Mouse (Mus musculus) hindbrain, embryonic 12.5 days (tissue): ENCODE results near the gene Nicn1. TPM values are rescaled to one million over a fixed set of nuclear protein-coding genes. Genes with fewer than 3 reads are reported as not detected.
A peak's percentile ranks its signal among the peaks of the same experiment; 100 is the strongest.

ENCODE experiments used
- ATAC-seq: fragments of 200-750 bp; cut with Nextera tagmentation; 2 replicates; pipeline ENCODE4 v1.8.0; 2017; ENCODE audit warnings: moderate TSS enrichment; ENCODE audit not compliant: low FRiP score
- H3K27ac ChIP-seq: fragments of 300-500 bp; sonication (generic); 2 replicates; pipeline ENCODE4 v1.5.1; 2016; ENCODE audit warnings: mild to moderate bottlenecking
- H3K27me3 ChIP-seq: fragments of 300-500 bp; sonication (generic); 2 replicates; pipeline ENCODE4 v1.6.1; 2016; ENCODE audit warnings: mild to moderate bottlenecking
- H3K36me3 ChIP-seq: fragments of 300-500 bp; sonication (generic); 2 replicates; pipeline ENCODE4 v1.6.1; 2016; ENCODE audit warnings: mild to moderate bottlenecking
- H3K4me1 ChIP-seq: fragments of 300-500 bp; sonication (generic); 2 replicates; pipeline ENCODE4 v1.6.1; 2016
- H3K4me2 ChIP-seq: fragments of 300-500 bp; sonication (generic); replicated peaks from 2 replicates; pipeline ENCODE4 v1.6.1; 2016; ENCODE audit warnings: mild to moderate bottlenecking
- H3K4me3 ChIP-seq: fragments of 300-500 bp; sonication (generic); 2 replicates; pipeline ENCODE4 v1.5.1; 2016; ENCODE audit warnings: mild to moderate bottlenecking
- H3K9ac ChIP-seq: fragments of 300-500 bp; sonication (generic); 2 replicates; pipeline ENCODE4 v1.6.1; 2016; ENCODE audit warnings: mild to moderate bottlenecking, moderate library complexity
- H3K9me3 ChIP-seq: fragments of 300-500 bp; sonication (generic); replicated peaks from 2 replicates; pipeline ENCODE4 v1.6.1; 2016; ENCODE audit warnings: mild to moderate bottlenecking
- WGBS: fragments of 180-500 bp; shearing (Covaris S2); methylation state at CpG from one replicate; pipeline ENCODE4 v1.1.7; 2016; 5-methylcytosine and 5-hydroxymethylcytosine counted together
- polyA plus RNA-seq: library from polyadenylated mRNA; unstranded; fragments of >200 nt; fragmentation: Nextera tagmentation; extraction: Ambion mirVana; gene quantifications from 2 replicates; pipeline ENCODE4 v1.2.1, GENCODE M21; 2016

Gene Nicn1
- polyA plus RNA-seq: 79.1 and 81.7 TPM in 2 replicates

GRCm38 (mm10) chr9:108290016-108290750, at the start of gene Nicn1:
Gene Nicn1, plus strand, starts transcription at chr9:108290429.
- Histone ChIP-seq H3K36me3 (peaks cover 20% of the 10 kb centered on the region), H3K4me1 (peaks cover 8% of the 10 kb centered on the region), H3K9ac (peak within 1 kb of the TSS; percentile 61), H3K27me3 (no peaks in the 10 kb centered on the region), H3K9me3 (no peaks in the 10 kb centered on the region), H3K27ac (peak within 1 kb of the TSS; percentile 92), H3K4me3 (peak within 1 kb of the TSS; percentile 54), H3K4me2 (peak within 1 kb of the TSS; percentile 66)
- peak; percentile 98 for ATAC-seq
- WGBS: 1% methylated on average over 32 of the region's 32 CpGs

GRCm38 (mm10) chr9:108244540-108244939, 45.7 kb upstream of the Nicn1 start:
- Histone ChIP-seq H3K27ac (no peak overlapping the region), H3K27me3 (no peaks in the 10 kb centered on the region), H3K9ac (no peak overlapping the region), H3K9me3 (no peaks in the 10 kb centered on the region), H3K4me3 (no peak overlapping the region), H3K36me3 (peaks cover 15% of the 10 kb centered on the region), H3K4me1 (0 out of 2 replicates have a peak, but pooled peaks cover 2% of the 10 kb centered on the region), H3K4me2 (no peak overlapping the region)
- ATAC-seq: no peak
- 95% methylated on average over 3 of the region's 3 CpGs for WGBS

GRCm38 (mm10) chr9:108244984-108245383, 45.2 kb upstream of the Nicn1 start:
- H3K27me3 ChIP-seq: no peaks in the 10 kb centered on the region
- WGBS: 84% methylated on average over 3 of the region's 3 CpGs
- no peak overlapping the region for H3K4me3 ChIP-seq
- no peak for ATAC-seq
- 0 out of 2 replicates have a peak, but pooled peaks cover 2% of the 10 kb centered on the region for H3K4me1 ChIP-seq
- H3K9ac ChIP-seq: no peak overlapping the region
- H3K36me3 ChIP-seq: peaks cover 16% of the 10 kb centered on the region
- H3K27ac ChIP-seq: no peak overlapping the region
- H3K4me2 ChIP-seq: no peak overlapping the region
- no peaks in the 10 kb centered on the region for H3K9me3 ChIP-seq

- Histone ChIP-seq H3K9ac (no peak overlapping the region), H3K27ac (no peak overlapping the region), H3K36me3 (peaks cover 37% of the 10 kb centered on the region), H3K9me3 (no peaks in the 10 kb centered on the region), H3K27me3 (no peaks in the 10 kb centered on the region), H3K4me1 (0 out of 2 replicates have a peak, but pooled peaks cover 2% of the 10 kb centered on the region), H3K4me2 (no peak overlapping the region), H3K4me3 (no peak overlapping the region)
- WGBS: 59% methylated on average over 5 of the region's 5 CpGs
- ATAC-seq: no peak
These were observed 41.3 kb upstream of the Nicn1 start for GRCm38 (mm10) chr9:108248957-108249356.

GRCm38 (mm10) chr9:108251877-108252276, 38.4 kb upstream of the Nicn1 start:
- peaks cover 33% of the 10 kb centered on the region for H3K36me3 ChIP-seq
- H3K27ac ChIP-seq: no peak overlapping the region
- no peak for ATAC-seq
- H3K4me3 ChIP-seq: no peak overlapping the region
- no peaks in the 10 kb centered on the region for H3K9me3 ChIP-seq
- no peak overlapping the region for H3K4me2 ChIP-seq
- no peak overlapping the region for H3K9ac ChIP-seq
- WGBS: 94% methylated on average over 6 of the region's 6 CpGs
- H3K4me1 ChIP-seq: 0 out of 2 replicates have a peak, but pooled peaks cover 2% of the 10 kb centered on the region
- no peaks in the 10 kb centered on the region for H3K27me3 ChIP-seq

GRCm38 (mm10) chr9:108252766-108253165, 37.5 kb upstream of the Nicn1 start:
- Histone ChIP-seq H3K4me2 (no peak overlapping the region), H3K4me1 (0 out of 2 replicates have a peak, but pooled peaks cover 2% of the 10 kb centered on the region), H3K9me3 (no peaks in the 10 kb centered on the region), H3K9ac (no peak overlapping the region), H3K36me3 (peaks cover 33% of the 10 kb centered on the region), H3K4me3 (no peak overlapping the region), H3K27me3 (no peaks in the 10 kb centered on the region), H3K27ac (no peak overlapping the region)
- 93% methylated on average over 7 of the region's 7 CpGs for WGBS
- no peak for ATAC-seq

- WGBS: 89% methylated on average over 4 of the region's 4 CpGs
- Histone ChIP-seq H3K27ac (no peak overlapping the region), H3K4me1 (peaks cover 21% of the 10 kb centered on the region), H3K4me2 (no peak overlapping the region), H3K9me3 (no peaks in the 10 kb centered on the region), H3K27me3 (no peaks in the 10 kb centered on the region), H3K36me3 (no peaks in the 10 kb centered on the region), H3K9ac (no peak overlapping the region), H3K4me3 (no peak overlapping the region)
- no peak for ATAC-seq
These were observed 29.7 kb upstream of the Nicn1 start for GRCm38 (mm10) chr9:108260526-108260925.

GRCm38 (mm10) chr9:108261865-108262264, 28.4 kb upstream of the Nicn1 start:
- H3K27ac ChIP-seq: no peak overlapping the region
- ATAC-seq: no peak
- H3K36me3 ChIP-seq: no peaks in the 10 kb centered on the region
- H3K9ac ChIP-seq: peak overlapping the region; percentile 91; the same call in 1 of the 2 replicates
- peaks cover 21% of the 10 kb centered on the region for H3K4me1 ChIP-seq
- no peak overlapping the region for H3K4me3 ChIP-seq
- WGBS: 81% methylated on average over 7 of the region's 7 CpGs
- no peaks in the 10 kb centered on the region for H3K9me3 ChIP-seq
- H3K4me2 ChIP-seq: peak overlapping the region; percentile 75
- no peaks in the 10 kb centered on the region for H3K27me3 ChIP-seq

GRCm38 (mm10) chr9:108262494-108263049, 27.7 kb upstream of the Nicn1 start:
- H3K4me3 ChIP-seq: peak overlapping the region; percentile 93
- peaks cover 21% of the 10 kb centered on the region for H3K4me1 ChIP-seq
- H3K27me3 ChIP-seq: no peaks in the 10 kb centered on the region
- peak overlapping the region; percentile 93; the same call in 1 of the 2 replicates for H3K27ac ChIP-seq
- H3K9me3 ChIP-seq: no peaks in the 10 kb centered on the region
- ATAC-seq: no peak
- peak overlapping the region; percentile 75 for H3K4me2 ChIP-seq
- peak overlapping the region; percentile 91 for H3K9ac ChIP-seq
- 48% methylated on average over 11 of the region's 11 CpGs for WGBS
- H3K36me3 ChIP-seq: no peaks in the 10 kb centered on the region

GRCm38 (mm10) chr9:108263131-108263681, 27.0 kb upstream of the Nicn1 start:
- peak; percentile 67 for ATAC-seq
- under 1% methylated on average over 49 of the region's 62 CpGs for WGBS
- Histone ChIP-seq H3K9ac (peak overlapping the region; percentile 91), H3K27me3 (no peaks in the 10 kb centered on the region), H3K9me3 (no peaks in the 10 kb centered on the region), H3K4me1 (peaks cover 21% of the 10 kb centered on the region), H3K4me3 (peak overlapping the region; percentile 93), H3K27ac (peak overlapping the region; percentile 93), H3K36me3 (no peaks in the 10 kb centered on the region), H3K4me2 (peak overlapping the region; percentile 75)

GRCm38 (mm10) chr9:108263690-108264190, 26.5 kb upstream of the Nicn1 start, which contains the start of gene Dag1:
Gene Dag1, minus strand, starts transcription at chr9:108263958.
- H3K9ac ChIP-seq: peak within 1 kb of the TSS; percentile 91
- H3K4me2 ChIP-seq: peak within 1 kb of the TSS; percentile 75
- peak; percentile 99 for ATAC-seq
- peak within 1 kb of the TSS; percentile 93 for H3K4me3 ChIP-seq
- peak within 1 kb of the TSS; percentile 93 for H3K27ac ChIP-seq
- under 1% methylated on average over 70 of the region's 71 CpGs for WGBS
- H3K4me1 ChIP-seq: peaks cover 21% of the 10 kb centered on the region
- no peaks in the 10 kb centered on the region for H3K27me3 ChIP-seq
- H3K9me3 ChIP-seq: no peaks in the 10 kb centered on the region
- no peaks in the 10 kb centered on the region for H3K36me3 ChIP-seq
